8 mouse cellular contexts compared by ENCODE assay signal in the genomic region with DNA sequence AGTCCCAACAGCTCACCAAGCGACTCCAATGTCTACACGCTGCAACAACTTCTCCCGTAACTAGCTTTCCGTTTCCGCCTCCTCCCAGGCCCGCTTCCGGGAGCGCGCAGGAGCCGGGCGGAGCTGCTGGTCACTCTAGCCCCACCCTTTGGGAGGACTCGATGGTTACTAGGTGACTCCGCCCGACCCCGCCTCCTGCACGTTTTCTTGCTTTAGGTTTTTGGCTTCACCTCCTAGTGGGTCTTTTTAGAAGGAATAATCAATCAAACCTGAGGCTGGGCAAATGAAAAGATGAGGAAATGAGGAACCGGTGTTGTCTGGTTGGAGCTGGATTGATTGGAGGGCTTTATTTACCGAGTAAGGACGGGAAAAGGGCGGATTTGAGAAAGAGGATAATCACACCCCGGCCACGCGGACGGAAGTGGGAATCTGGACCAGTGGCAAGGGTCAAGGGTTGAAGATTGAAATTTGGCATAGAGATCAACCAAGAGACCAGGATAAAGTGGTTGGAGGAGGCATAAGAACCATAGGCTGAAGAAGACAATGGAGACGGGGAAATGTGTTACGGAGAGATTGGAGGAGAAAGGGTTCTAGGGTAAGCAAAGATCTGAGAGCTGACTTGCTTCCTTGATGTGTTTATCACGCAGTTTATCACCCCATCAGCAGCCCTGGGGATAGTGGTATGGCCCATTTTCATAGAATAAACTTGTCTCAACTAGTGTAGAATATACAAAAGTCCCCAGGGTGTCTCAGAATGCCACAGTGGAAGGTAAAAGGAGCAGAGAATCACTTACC. TPM values are rescaled to one million over a fixed set of nuclear protein-coding genes. Genes with fewer than 3 reads are reported as not detected.
DNase-seq lines count a peak whose midpoint lies in the region; ATAC-seq lines count a peak whose summit lies in the region.

A gene (minus strand): TSS at position 296 of the 795 bp plus-strand sequence.

- DNase-seq in NIH3T3 (ENCODE audit: low read depth), result peak; percentile 93
- peak; percentile 88 for DNase-seq in cerebellum, adult 9-10 months
- DNase-seq in frontal cortex, adult 2 months (ENCODE audit: extremely low spot score in 1 of 2, low spot score in 1 of 2), result peak; percentile 68 to 88
- DNase-seq in hindbrain, embryonic 10.5 days (ENCODE audit: low spot score), result peak; percentile 92
- peak; percentile 59 for DNase-seq in layer of hippocampus, adult 9-10 months (ENCODE audit: low spot score)
- DNase-seq in ovary, adult 18-20 months (ENCODE audit: low spot score), result peak; percentile 80
- DNase-seq in thymus, postnatal 0 days (ENCODE audit: low spot score), result peak; percentile 89

- H3K4me3 ChIP-seq in hindbrain, embryonic 10.5 days, result peak within 1 kb of the TSS; percentile 95
- peak within 1 kb of the TSS; percentile 97 for H3K4me3 ChIP-seq in lung, embryonic 16.5 days (ENCODE audit: low read length)

- peak within 1 kb of the TSS; percentile 91 for H3K4me2 ChIP-seq in lung, embryonic 16.5 days (ENCODE audit: low read depth, low read length)

- H3K4me1 ChIP-seq in hindbrain, embryonic 10.5 days (replicated peaks), result peaks cover 22% of the 10 kb centered on the region
- peaks cover 14% of the 10 kb centered on the region for H3K4me1 ChIP-seq in lung, embryonic 16.5 days (replicated peaks; ENCODE audit: control insufficient read depth, insufficient read depth, low read length)

- H3K36me3 ChIP-seq in hindbrain, embryonic 10.5 days, result peaks cover 23% of the 10 kb centered on the region
- peaks cover 14% of the 10 kb centered on the region for H3K36me3 ChIP-seq in lung, embryonic 16.5 days (ENCODE audit: control insufficient read depth, insufficient read depth, low read length)

- peak within 1 kb of the TSS; percentile 89 for H3K27ac ChIP-seq in hindbrain, embryonic 10.5 days
- peak within 1 kb of the TSS; percentile 89 for H3K27ac ChIP-seq in lung, embryonic 16.5 days (ENCODE audit: low read length)

- H3K9ac ChIP-seq in lung, embryonic 16.5 days (ENCODE audit: low read length), result peak within 1 kb of the TSS; percentile 90

- no peaks in the 10 kb centered on the region for H3K9me3 ChIP-seq in hindbrain, embryonic 10.5 days
- no peaks in the 10 kb centered on the region for H3K9me3 ChIP-seq in lung, embryonic 16.5 days (ENCODE audit: control insufficient read depth, low read length)

- no peaks in the 10 kb centered on the region for H3K27me3 ChIP-seq in hindbrain, embryonic 10.5 days (ENCODE audit: insufficient read depth, poor library complexity, severe bottlenecking)
- no peaks in the 10 kb centered on the region for H3K27me3 ChIP-seq in lung, embryonic 16.5 days (ENCODE audit: control insufficient read depth, insufficient read depth, low read depth, low read length)

- peak; percentile 96 for ATAC-seq in lung, embryonic 16.5 days (ENCODE audit: low read depth)

- WGBS in hindbrain, embryonic 10.5 days, result 3% methylated on average over 27 of the region's 27 CpGs
- 2% methylated on average over 27 of the region's 27 CpGs for WGBS in lung, embryonic 16.5 days

RNA-seq across cellular contexts. Expression of the gene that starts here (rescaled TPM):
- 69.1 and 75.1 TPM in 2 replicates for polyA plus RNA-seq in frontal cortex, adult 2 months (2012; rRNA removed)
- 247 and 261 TPM in 2 replicates for polyA plus RNA-seq in hindbrain, embryonic 10.5 days (2016; fragmentation: Nextera tagmentation; extraction: Ambion mirVana)
- polyA plus RNA-seq in lung, embryonic 16.5 days (2015; fragmentation: Nextera tagmentation; extraction: Ambion mirVana), result 155 and 163 TPM in 2 replicates
- polyA plus RNA-seq in thymus, postnatal 0 days (2015; fragmentation: Nextera tagmentation; extraction: Ambion mirVana), result 232 and 242 TPM in 2 replicates

Comparison
In these comparisons a context has a peak if more than half of its experiments do, and no peak if none do; other contexts are left out.
1. Peak in every context shown above with its lines: DNase-seq, ATAC-seq, H3K4me3 ChIP-seq and H3K27ac ChIP-seq.